Mouse (Mus musculus): ENCODE results near the gene Foxn3.
A peak's percentile ranks its signal among the peaks of the same experiment; 100 is the strongest.

Foxn3 gene

GRCm38 (mm10) chr12:99563219-99564059, at the start of gene Foxn3:
Foxn3 (minus strand) TSS chr12:99563582.
- peak; percentile 86 for DNase-seq

GRCm38 (mm10) chr12:99612181-99612871, 48.9 kb upstream of the Foxn3 start:
- no peak for DNase-seq

GRCm38 (mm10) chr12:99610868-99611267, 47.5 kb upstream of the Foxn3 start:
- DNase-seq = no peak

- no peak for DNase-seq
Measured at GRCm38 (mm10) chr12:99610069-99610815, 46.9 kb upstream of the Foxn3 start.

GRCm38 (mm10) chr12:99609643-99610042, 46.3 kb upstream of the Foxn3 start:
- DNase-seq = no peak

GRCm38 (mm10) chr12:99608279-99608955, 45.0 kb upstream of the Foxn3 start:
- no peak for DNase-seq

GRCm38 (mm10) chr12:99603381-99603780, 40.0 kb upstream of the Foxn3 start:
- DNase-seq = no peak

GRCm38 (mm10) chr12:99601841-99602240, 38.5 kb upstream of the Foxn3 start:
- no peak for DNase-seq

- DNase-seq = no peak
Measured at GRCm38 (mm10) chr12:99601392-99601791, 38.0 kb upstream of the Foxn3 start.

GRCm38 (mm10) chr12:99599606-99600005, 36.2 kb upstream of the Foxn3 start:
- no peak for DNase-seq

- DNase-seq = no peak
Measured at GRCm38 (mm10) chr12:99596397-99596796, 33.0 kb upstream of the Foxn3 start.

GRCm38 (mm10) chr12:99587338-99587737, 24.0 kb upstream of the Foxn3 start:
- DNase-seq = no peak

- DNase-seq = peak; percentile 38
Measured at GRCm38 (mm10) chr12:99579989-99580388, 16.6 kb upstream of the Foxn3 start.

- DNase-seq = no peak
Measured at GRCm38 (mm10) chr12:99576682-99577081, 13.3 kb upstream of the Foxn3 start.

- DNase-seq = no peak
Measured at GRCm38 (mm10) chr12:99574299-99574698, 10.9 kb upstream of the Foxn3 start.

GRCm38 (mm10) chr12:99573036-99573435, 9.7 kb upstream of the Foxn3 start:
- DNase-seq = no peak

- no peak for DNase-seq
Measured at GRCm38 (mm10) chr12:99571999-99572398, 8.6 kb upstream of the Foxn3 start.

- DNase-seq = peak; percentile 68
Measured at GRCm38 (mm10) chr12:99570197-99570956, 7.0 kb upstream of the Foxn3 start.

GRCm38 (mm10) chr12:99565606-99566005, 2.2 kb upstream of the Foxn3 start:
- DNase-seq = no peak

- no peak for DNase-seq
Measured at GRCm38 (mm10) chr12:99564301-99564910, 1.0 kb upstream of the Foxn3 start.

- peak; percentile 29 for DNase-seq
Measured at GRCm38 (mm10) chr12:99562867-99563189, 554 bp downstream of the Foxn3 start.
